Mouse (Mus musculus) ES-E14 (cell line): Measurements from ENCODE around the gene Slu7.

ENCODE experiments used
- MAFK ChIP-seq: IDR thresholded peaks from 2 replicates; pipeline ENCODE4 v1.6.1; 2014; ENCODE audit warnings: mild to moderate bottlenecking, low read depth, low read length, inconsistent platforms; ENCODE audit not compliant: insufficient read depth
- ZC3H11A ChIP-seq: IDR thresholded peaks from 2 replicates; pipeline ENCODE4 v1.6.1; 2012; ENCODE audit warnings: low read depth, mild to moderate bottlenecking, inconsistent platforms, low read length, borderline replicate concordance

DNA sequence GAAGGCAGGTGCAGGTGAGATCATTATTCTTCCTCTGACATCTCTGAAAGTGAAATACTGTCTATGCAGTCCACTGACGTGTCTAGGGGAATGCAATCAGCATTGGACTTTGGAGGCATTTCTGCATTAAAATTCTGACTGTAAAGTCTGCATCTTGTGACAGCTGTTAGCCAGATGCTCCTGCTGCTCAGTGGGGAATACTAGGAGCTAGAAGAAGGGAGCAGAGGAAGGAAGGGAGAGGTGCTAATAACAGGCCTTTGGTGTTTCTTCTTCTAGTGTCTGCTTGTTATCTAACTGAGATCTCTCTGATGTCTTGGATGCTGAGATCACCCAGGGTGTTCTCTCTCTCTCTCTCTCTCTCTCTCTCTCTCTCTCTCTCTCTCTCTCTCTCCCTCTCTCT is 39.6 kb downstream of the Slu7 start:
- TF ChIP-seq MAFK, result no peak
- TF ChIP-seq ZC3H11A, result no peak
